Mouse (Mus musculus) frontal cortex, postnatal 36 days (tissue): ENCODE results near the gene 4930404N11Rik.

Experiments used
- DNase-seq, 2 experiments: peaks; one replicate each; pipeline ENCODE4 v3.0.0; 2022; ENCODE audit warnings: low spot score in 2 of 2

Gene 4930404N11Rik

DNA sequence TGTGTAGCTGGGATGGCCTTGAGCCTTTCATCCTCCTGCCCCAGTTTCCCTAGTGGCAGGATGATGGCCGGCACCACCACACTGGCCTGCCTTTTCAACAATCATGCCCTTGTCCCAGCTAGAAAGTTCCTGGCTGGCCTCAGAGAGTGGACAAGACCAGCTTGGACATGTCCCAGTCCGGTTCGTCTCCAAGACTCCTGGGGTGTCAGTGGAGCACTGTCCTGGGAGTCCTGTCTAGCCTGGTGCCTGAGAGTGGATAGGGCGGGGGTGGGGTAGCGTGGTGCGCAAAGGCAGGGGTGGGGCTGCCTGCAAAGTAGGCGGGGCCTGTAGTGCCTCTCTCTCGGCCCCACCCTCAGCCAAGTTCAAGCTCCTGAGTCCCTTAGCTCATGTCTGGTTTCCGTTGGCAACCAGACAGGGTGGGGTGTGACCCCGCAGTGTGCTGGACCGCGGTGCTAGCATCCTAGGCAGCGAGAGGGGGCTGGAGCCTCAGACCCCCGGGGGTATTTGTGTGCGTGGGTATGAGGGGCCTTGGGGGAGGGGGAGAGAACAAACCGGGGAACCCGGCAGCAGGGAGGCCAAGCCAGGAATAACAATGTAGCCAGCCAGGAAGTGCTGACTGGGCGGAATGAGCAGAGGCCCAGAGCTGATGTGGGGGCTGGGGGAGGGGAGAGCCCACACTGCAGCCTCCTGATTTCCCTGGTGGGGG, 36.1 kb upstream of the 4930404N11Rik start:
- DNase-seq: no peak

DNA sequence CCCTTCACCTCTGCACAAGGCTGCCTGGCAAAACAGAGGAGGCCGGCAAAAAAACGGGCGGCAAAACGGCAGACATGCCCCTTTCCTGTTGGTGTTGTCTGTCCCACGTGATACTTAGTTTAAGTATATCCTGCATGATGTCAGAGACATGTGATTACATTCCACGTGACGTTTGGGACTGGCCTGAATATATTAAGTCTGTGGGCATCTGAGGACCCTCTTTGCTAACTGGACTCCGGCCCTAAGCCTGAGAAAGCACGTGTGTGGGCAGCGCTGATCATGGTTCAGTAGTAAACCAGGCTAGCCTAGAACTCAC, 35.5 kb upstream of the 4930404N11Rik start:
- no peak for DNase-seq

DNA sequence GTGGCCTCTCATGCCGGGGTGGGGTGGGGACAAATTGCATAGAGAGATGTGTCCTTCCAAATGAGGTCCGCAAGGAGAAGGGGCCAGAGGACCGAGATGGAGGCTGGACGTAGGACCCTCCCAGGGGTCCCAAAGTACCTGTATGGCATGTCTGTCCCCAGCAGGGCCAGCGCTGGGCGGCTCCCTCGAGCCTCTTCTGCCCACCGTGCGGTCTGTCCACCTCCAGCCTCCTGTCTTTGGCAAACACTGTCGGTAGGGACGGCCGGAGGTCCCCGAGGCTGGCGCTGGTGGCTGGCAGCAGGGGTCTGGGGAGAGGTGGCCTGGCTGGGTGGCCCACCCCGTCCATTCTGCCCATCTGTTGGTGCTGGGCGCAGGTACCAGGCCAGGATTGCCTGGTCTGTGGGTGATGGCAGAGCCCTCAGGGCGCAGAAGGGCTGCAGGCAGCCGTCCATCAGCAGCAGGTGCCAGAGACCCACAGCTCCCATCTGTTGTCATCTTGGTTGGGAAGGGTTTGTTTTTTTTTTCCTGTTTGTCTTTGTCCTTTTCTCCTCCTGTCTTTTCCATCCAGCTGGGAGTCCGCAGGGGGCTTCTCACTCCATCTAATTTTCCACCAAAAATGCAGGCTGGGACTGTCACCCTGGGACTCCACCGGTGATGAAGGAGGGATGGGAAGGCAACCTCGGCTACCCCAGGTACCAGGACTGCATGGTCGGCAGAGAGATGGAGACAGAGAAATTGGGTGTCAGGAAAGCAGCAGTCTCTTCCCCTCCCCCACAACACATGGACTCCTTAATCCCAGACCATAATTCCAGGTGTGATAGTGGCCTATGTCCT, 35.0 kb upstream of the 4930404N11Rik start:
- no peak for DNase-seq

DNA sequence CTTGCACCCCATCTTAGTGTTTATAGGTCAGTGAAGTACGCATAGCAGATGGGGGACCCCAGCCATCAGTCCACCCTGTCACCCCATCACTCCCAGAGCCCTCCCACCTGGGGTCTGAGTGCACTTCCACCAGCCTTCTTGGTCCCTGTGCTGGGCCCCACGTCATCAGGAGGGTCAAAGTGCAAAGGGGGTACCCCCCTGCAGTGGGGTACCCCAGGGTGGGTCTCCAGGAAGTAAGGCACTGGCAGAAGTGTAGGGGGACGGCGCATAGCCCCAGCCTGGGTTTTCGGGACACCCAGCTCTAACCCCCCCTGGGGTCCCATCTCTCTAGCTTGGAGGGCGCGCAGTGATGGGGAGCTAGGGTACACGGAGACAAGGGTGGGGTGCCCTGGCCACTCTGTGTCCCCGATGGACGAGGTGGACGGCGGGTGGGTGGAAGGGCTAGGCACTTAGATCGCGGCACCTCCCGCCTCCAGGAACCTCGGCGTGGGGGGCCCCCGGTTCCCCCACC, 34.2 kb upstream of the 4930404N11Rik start:
- no peak for DNase-seq

DNA sequence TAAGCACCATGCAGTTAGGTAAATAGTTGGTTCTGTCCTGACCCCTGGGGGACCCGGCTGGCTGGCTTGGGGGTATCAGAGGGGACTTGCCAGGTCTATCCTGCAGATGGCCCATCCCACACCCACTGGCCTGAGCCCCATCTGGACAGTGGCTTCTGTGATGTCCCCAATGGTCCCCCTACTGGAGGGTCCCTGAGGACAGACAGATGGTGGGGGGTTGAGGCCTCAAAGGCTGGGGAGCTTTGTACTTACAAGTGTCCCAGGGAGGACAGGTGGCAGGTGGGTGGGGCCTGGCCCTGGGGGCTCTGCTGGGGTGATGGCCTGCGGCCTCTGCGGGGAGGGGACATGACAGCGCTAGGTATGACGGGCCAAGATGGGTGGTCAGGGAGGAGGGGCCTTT, 33.7 kb upstream of the 4930404N11Rik start:
- no peak for DNase-seq

DNA sequence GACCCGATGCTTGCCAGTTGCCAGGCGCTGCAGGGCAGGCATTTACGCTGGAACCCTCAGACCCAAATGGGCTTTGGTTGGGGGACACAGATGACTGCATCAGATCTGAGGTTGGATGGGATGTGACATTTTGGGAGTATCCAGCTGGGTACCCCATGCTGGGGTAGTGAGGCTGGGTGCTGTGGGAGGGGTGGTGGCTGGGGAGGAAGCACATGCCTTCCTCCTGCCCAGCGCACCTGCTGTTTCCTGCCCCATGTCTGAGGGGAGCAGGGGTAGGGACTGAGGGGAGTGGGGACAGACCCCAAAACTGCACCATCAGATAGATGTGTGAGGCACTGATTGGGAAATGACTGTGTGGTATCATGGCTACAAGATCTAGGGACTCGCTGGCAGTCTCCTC, 31.1 kb upstream of the 4930404N11Rik start:
- DNase-seq: no peak

DNA sequence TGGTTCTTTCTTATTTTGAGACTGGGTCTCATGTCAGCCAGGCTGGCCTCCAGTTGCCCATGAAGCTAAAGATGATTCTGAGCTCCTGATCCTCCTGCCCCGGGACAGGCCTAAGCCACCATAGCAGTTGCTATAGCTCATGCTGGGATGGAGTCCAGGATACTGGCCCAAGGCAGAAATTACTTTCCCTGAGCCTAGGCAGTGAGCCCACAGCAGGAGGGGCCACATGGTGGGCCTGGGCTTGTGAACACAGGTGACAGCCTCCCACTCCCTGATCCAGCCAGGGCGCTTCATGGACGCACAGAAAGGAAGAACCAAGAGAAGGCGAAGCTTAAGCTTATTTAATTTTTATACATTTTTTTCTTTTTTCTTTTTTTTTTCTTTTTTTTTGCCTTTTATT, 30.2 kb upstream of the 4930404N11Rik start:
- DNase-seq: no peak

DNA sequence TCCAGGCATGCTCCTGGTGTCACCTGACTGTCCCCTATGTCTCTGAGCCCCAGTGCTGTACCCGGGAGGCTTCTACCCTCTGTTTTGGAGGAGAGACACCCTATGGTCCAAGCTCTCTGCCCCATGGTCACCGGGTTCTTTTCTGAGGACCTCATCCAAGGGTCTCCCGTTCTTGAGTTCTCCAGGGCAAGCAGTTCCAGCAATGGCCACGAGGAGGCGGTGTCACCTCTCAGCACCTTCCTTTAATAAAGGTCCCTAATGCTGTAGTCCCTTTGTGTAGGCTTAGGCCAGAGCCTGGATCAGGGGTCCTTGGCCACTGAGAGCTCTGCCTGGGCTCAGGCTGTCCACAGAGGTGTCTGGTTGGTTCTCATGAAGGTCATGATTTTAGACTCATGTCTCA, 29.5 kb upstream of the 4930404N11Rik start:
- no peak for DNase-seq

DNA sequence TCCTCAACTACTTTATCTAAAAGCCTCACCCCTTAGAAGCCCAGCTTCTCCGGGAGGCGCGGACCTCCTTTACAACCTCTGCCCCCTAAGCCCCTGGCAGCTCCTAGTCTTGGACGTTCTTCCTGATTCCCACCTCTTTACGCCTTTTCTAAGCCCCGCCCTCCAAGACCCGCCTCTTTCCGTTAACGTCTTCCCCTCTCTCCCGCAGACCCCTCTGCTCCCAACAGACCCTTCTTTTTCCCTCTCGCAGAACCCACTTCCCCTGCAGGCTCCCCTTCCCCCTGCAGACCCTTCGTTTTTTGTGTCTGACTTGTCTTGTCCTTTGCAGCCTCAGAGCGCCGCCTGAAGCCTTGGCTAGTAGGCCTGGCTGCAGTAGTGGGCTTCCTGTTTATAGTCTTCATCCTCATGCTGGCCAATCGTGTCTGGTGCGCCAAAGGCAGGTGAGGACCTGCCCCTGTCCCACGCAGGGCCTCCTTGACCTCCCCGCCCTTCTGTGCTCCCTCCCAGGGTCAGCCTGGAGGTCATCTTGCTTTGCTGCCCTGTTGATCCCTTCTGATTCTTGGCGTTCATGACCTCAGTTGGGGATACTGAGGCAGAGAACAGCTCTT, 27.9 kb upstream of the 4930404N11Rik start:
- no peak for DNase-seq

DNA sequence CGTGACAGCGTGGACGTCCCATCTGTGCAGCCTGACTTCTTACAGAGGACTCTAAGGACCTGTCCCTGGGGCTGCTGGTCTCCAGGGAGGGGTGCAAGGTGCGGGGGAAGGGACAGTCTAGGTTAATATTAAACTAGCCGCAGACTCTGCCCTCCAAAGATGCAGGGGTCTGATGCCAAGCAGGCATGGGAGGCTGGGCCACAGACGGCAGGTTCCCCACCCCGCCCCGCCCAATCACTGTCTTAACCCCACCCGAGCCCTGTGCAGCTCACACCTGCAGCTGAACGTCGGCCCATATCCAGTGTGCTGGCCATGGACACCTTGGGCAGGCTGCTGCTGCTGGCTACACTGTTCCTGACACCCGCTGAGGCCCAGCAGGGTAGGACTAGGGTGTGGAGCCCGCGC, 27.2 kb upstream of the 4930404N11Rik start, which contains the start of gene Smim24:
TSS of gene Smim24 (plus strand) at position 271 of the 405 bp plus-strand sequence.
- no peak for DNase-seq

DNA sequence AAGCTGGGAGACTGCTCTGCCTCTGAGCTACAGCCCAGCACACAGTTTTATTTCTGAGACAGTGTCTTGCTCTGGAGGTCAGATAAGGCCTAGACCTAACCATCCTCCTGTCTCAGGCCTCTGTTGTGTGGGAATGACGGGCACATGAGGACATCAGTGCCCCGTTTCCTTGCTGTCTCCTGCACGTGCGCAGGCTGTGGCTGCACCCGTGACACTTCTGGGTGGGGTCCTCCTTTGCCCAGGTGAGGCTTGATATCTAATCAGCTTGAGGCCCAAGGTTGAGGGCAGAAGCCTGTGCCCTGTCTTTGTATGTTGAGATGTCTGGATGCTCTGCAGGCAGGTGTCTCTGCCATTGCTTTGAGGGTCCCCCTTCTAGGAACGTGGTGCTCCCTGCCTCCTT, 26.7 kb upstream of the 4930404N11Rik start:
- DNase-seq: no peak

DNA sequence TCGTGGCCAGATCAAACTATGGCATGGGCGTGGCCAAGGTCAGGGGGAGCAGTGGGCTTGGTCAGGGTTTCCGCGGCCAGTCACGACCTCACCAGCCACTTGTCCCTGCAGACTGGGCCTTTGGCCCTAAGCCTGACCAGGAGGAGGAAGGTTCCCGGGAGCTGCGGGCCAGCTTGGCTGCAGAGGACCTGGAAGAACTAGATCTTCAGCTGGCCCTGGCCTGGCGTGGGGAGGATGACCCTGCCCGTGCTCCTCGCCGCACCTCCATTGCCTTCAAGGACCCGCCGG, 25.0 kb upstream of the 4930404N11Rik start:
- DNase-seq: no peak

DNA sequence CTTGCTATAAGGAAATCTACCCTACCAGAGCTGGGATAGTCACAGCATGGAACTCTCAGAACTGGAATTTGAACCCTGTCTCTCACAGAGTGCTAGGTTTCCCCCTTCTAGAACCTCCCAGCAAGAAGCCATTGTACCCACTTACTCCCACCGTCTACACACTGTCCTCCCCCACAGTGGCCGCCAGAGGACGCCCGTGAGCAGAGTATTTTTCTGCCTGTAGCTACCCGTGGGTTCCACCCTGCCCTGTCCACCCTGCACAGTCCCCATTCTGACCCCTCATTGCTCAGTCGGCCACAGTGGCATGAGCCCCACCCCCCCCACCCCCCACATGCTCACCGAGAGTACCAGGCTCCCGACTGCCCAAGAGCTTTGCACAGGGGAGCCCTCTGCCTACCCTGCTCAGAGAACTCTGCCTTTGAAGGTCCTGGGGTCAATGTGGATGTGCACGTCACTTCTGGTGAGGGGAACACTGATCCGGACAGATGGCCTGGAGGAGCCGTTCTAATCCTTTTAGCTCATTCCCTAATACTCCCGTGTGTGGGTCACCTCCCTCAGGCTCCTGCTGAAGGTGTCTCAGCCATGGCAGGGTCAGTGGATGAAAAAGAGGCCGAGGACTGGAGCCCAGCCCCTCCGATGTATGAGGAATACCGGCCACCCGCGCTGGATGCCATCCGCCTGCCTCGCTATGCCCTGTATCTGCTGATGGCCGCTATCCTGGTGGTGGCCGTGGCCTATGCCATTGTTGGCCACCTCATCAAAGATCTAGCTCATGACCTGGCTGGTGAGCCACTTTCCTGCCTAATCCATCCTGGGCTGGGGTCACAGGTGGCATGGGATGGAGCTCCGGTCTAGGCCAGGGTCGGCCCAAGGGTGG, 24.4 kb upstream of the 4930404N11Rik start:
- DNase-seq: peak; percentile 69 to 78

DNA sequence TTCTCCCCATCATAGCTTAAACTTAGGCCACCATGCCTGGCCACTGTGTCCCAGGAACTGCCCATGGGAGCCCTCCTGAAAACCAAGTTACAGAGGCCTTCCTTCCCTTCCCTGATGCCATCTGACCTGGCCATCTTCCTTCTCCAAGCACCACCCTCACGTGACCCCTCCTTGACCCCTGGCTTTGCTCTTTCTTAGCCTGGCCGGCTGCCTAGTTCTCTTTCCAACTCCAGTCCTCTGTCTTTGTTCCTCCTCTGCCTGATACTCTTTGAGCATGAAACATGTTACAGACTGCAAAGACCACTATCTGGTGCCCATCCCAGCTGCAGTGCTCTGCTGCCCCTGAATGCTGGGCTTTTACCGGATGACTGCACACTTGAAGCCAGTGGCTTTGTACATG, 23.8 kb upstream of the 4930404N11Rik start:
- DNase-seq: no peak

DNA sequence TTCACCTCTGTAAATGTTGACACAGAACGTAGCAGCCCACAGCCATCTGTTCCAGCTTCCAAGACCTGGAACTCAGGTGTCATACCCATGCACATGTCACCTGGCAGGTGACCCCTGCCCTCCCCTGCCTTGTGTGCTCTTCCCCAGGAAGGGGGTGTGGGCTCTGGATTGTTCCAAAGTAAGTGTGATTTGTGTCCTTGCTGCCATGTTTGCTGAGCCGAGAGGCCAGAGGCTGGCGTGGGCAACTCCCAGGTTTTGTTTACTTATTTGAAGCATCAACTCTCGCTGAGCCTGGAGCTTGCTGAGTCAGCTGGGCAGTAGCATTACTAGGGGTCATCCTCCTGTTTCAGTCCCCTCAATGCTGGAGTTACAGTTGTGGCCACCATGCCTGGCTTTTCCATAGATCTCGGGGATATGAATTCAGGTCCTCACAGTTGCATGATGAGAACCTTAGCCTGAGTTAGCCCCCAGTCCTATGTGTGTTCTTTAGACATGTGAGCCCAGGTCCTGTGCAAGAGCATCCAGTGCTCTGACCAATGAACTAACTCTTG, 23.0 kb upstream of the 4930404N11Rik start, which contains the start of gene Gm48552:
TSS of gene Gm48552 (plus strand) at position 501 of the 551 bp plus-strand sequence.
- no peak for DNase-seq

DNA sequence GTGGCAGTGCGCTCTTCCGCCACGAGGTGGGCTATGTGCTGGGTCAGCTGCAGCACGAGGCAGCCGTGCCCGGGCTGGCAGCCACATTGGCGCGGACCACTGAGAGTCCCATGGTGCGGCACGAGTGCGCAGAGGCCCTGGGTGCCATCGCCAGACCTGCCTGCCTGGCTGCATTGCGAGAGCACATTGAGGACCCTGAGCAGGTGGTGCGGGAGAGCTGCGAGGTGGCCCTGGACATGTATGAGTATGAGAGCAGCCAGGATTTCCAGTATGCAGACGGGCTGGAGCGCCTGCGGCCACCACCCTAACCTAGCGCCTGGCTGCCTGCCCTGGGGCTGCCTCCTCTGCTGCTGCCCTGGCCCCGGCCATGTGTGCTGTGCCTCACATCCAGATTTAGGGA, 22.1 kb upstream of the 4930404N11Rik start:
- no peak for DNase-seq

DNA sequence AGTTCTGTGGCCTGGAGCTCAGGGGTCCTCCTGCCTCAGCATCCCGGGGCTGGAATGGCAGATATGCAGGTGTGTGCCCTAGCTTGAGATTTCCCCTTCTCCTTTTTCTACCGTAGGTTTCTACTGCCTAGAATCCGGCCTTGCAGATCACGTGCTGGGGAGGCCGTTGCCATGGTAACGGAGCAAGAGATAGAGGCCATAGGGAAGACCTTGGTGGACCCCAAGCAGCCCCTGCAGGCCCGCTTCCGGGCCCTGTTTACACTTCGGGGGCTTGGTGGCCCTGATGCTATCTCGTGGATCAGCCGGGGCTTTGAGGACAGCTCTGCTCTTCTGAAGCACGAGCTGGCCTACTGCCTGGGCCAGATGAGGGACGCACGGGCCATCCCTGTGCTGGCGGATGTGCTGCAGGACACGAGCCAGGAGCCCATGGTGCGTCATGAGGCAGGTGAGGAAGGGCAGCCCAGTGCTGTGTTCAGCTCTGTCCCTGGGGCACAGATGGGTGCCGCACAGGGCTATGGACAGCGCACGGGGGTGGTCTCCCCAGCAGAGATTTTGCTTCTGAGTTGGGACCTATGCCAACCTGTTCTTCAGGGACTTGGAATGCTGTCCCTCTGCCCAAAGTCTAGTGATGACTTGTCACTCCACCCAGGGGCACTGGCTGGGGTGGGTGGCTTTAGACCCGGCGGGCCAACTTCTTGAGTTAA, 20.1 kb upstream of the 4930404N11Rik start:
- no peak for DNase-seq

DNA sequence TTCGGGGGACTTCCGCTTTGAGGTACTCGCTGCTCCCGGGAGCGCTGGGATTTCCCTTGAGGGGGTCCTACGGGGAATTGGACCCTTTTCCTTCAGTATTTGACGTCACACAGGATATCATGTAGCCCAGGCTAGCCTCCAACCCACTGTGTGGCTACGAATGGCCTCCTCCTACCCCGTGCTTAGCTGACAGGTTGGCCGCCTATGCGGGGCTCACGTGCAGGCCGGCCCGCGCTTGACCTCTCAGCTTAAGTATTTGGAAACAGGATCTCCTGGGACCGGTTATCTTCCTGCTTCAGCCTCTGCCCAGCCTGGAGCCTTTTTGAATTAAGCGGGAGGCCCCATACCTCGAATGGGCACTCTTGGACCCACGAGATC, 19.0 kb upstream of the 4930404N11Rik start:
- DNase-seq: no peak

DNA sequence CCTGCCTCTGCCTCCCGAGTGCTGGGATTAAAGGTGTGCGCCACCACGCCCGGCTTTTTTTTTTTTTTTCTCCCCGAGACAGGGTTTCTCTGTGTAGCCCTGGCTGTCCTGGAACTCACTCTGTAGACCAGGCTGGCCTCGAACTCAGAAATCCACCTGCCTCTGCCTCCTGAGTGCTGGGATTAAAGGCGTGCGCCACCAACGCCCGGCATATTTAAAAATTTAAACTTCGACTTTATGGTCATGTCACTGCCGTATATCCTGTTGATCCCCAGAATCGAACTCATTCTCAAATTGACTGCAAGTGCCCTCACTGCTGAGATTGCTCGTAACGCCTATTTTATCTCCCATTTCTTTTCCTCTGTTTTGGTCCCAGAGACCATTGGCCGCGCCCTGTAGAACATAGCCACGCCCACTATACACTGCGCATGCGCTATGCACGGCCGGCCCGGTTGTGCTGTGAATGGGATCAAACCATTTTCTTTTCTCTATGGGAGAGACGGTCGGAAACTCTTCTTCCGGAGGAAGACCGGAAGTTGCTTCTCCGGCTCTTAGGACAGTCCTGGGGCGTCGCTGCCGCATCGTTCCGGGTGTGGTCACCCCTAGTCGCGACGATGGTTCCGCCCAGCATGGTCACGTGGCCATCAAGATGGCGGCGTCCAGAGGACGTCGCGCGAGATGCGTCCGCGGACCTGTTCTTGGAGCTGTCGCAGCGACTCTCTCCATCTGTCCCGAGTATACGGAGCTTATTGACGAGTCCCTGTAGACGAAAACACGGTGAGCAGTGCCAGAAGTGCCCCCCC, 18.4 kb upstream of the 4930404N11Rik start, which contains the start of the genes Dohh and Gm48551:
TSS of gene Dohh (plus strand) at position 627 of the 803 bp plus-strand sequence.
TSS of gene Gm48551 (plus strand) at position 665 of the 803 bp plus-strand sequence.
- peak; percentile 98 to 99 for DNase-seq

DNA sequence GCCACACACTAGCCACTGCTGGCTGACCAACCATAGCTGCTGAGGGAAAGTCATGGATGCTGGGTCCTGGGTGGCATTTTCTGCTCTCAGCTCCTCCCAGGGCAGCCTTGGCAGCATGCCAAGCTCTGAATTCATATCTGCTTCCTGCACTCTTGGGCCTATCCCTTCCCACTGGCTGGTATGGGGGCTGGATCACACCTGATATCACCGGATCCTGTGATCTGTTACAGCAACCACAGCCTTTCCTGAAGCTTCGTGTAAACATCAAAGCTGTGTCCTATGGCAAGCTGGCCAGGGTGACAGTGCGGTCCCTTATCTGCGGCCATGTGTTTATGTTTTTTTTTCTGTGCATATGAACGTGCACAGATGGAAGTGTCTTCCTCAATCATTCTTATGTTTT, 16.4 kb upstream of the 4930404N11Rik start:
- no peak for DNase-seq
